Mouse (Mus musculus) right cerebral cortex, postnatal 14 days (tissue): ENCODE measurements around the gene 1700018F24Rik.

Experiments
- DNase-seq: peaks from one replicate; pipeline ENCODE4 v3.0.0; 2022

The 1700018F24Rik gene

GRCm38 (mm10) chr5:145083632-145084451 lies 41.1 kb downstream of the 1700018F24Rik start, which contains the start of the genes Arpc1a and Kpna7:
TSS of gene Arpc1a (plus strand) at chr5:145083830.
TSS of gene Kpna7 (minus strand) at chr5:145084030.
- DNase-seq, result peak; percentile 92

GRCm38 (mm10) chr5:145084822-145085221 lies 42.0 kb downstream of the 1700018F24Rik start:
- DNase-seq, result no peak

DNA sequence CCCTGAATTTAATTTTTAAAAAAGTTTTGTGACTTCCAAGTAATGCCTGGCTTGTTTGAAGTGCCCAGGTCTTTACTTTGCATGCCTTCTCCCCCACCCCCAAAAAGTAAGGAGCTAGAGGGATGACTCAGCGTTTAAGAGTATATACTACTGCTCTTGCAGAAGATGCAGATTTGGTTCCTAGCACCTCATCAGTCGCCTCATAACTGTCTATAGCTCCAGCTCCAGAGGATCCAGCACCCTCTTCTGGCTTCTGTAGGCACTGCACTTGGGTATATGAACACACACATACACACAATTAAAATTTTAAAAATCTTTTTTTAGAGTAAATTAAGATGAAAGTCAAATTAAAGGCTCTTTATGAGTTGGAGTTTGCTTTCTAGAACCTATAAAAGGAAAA lies 45.4 kb downstream of the 1700018F24Rik start:
- DNase-seq, result no peak

GRCm38 (mm10) chr5:145089878-145090277 lies 47.1 kb downstream of the 1700018F24Rik start:
- no peak for DNase-seq
